Mouse (Mus musculus) testis, adult 2 months (tissue): ENCODE measurements at regions not wholly inside any gene's neighbourhood (a gene's known extent, or its start where the extent isn't known, plus 50 kb on each side); places are given as distances from the start of the nearest gene placed in this dataset.

ENCODE experiments used
- CTCF ChIP-seq: fragments of 200-500 bp; IDR thresholded peaks from 2 replicates; pipeline ENCODE4 v1.5.1; 2012; ENCODE audit warnings: low read depth, mild to moderate bottlenecking, inconsistent platforms, low read length, moderate library complexity; ENCODE audit not compliant: control insufficient read depth, insufficient read depth, insufficient replicate concordance
- POLR2A ChIP-seq: fragments of 200-500 bp; IDR thresholded peaks from 2 replicates; pipeline ENCODE4 v1.6.1; 2012; ENCODE audit warnings: low read depth, mild to moderate bottlenecking, inconsistent platforms, low read length, moderate library complexity; ENCODE audit not compliant: control insufficient read depth

DNA sequence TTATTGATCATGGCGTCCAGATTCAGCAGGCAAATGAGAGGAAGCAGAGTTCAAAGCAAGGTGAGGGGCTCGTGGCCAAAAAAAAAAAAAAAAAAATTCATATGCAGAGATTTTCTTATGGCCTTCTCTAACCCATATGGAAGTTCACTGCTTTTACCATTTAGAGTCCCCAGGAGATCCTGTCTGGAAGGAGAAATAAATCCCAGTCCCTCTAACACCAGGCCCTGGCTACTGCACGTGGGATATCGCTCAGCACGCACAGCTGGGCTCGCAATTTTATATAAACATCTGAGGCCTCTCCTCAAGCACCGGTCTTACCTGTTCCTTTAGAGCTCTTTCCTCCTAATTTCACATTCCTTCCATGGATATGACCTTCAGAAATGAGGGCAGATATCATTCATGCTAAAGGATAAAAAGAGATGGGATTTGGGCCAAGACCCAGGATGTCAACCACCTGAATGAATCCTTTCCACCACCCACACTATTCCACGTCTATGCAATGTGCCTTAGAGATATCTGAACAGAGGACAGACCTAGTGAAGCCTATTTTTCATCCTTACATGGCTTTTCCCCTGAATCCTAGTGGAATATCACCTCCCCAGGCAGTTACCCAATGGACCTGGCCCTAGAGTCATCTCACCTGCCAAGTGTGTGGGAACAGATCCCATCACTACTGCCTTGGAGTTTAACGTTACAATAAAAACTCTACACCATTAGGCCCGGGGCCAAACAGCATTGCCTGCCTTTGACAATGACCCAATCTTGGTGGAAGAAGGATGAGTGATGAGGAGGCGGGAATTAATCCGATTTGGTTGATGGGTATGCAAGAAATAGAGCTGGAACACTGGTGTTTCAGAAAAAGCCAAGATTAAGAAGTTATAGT lies 161.9 kb downstream of the Trim52 start:
- TF ChIP-seq POLR2A (no peak), CTCF (no peak)
